Mouse (Mus musculus): Measurements from ENCODE around the gene Six3.
A peak's percentile ranks its signal among the peaks of the same experiment; 100 is the strongest.

Gene Six3

DNA sequence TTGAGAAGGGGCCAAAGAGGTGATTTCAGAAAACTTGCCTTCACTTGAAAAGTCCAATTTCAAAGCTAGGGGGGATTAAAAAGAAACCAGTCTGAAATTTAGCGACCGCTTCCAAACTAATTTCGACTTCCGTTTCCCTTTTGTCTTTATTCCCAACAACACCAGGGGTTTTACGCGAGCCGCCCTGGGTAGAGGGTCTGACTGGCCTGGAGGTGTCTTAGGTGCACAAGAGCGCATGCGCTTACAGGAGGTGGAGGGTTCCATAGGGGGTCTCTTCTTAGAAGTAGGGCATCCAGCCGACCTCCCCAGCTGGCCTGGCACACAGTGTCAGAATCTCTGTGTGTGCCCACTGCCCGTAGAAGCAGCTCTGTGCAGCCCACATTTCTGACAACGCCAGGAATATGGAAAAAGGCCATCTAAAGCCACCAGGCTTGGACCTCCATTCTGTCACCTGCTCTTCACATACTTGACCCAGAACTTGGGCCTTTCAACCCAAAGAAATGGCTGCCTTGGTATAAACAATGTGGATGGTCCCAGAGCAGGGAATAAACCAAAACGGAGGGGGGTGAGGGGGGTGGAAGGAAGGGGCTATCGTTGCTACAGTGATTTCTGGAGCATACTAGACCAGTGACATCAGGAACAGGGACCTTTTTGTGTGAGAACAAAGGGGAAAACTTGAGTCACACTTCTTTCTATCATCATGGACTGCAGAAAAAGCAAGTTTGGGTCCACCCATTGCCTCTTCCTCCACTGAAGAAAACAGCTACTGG, 12.9 kb downstream of the Six3 start:
- no peak for DNase-seq (ENCODE audit: low spot score in 2 of 2)

- no peak for DNase-seq (ENCODE audit: low spot score in 2 of 2)
These were observed 14.3 kb downstream of the Six3 start for GRCm38 (mm10) chr17:85627751-85628150.

DNA sequence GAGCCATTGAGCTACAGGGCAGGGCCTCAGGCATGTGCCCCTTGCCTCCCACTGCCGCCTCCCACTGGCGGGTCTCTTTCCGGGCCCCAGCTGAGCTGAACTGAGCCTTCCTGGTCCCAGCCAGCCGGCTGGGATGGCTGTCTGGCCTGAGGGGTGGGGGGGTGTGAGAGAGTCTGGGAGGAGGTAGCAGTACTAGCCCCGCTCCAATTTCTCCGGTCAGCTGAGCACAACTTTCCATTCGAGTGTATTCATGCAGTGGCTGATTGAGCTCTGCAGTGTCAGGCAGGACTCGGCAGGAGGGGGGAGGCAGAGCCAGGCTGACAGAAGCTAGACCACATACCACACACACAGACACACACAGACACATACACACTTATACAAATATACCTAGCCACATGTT, 15.4 kb downstream of the Six3 start:
- DNase-seq (ENCODE audit: low spot score in 2 of 2), result no peak

GRCm38 (mm10) chr17:85629396-85629795, 16.0 kb downstream of the Six3 start:
- DNase-seq (ENCODE audit: low spot score in 2 of 2), result no peak

- no peak for DNase-seq (ENCODE audit: low spot score in 2 of 2)
These were observed 17.1 kb downstream of the Six3 start for GRCm38 (mm10) chr17:85630296-85631050.

DNA sequence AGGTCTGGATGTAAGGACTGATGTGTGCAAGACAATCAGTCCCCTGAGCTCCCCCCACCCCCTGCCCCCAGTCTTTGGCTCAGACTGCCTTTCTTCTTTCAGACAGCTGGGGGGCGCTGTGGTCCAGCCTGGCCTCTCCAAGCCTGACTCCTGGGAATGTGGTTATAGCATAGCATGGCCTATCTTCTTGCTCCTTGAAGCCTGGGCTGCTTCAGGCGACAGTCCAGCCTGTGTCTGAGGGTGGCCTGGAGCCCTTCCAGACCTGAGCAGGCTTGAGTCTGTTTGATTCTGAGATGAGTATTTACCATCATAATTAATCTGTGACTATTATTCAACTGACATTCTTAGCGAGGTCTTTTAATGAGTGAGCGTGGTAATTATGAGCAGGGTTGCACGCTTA, 17.7 kb downstream of the Six3 start:
- no peak for DNase-seq (ENCODE audit: low spot score in 2 of 2)

DNA sequence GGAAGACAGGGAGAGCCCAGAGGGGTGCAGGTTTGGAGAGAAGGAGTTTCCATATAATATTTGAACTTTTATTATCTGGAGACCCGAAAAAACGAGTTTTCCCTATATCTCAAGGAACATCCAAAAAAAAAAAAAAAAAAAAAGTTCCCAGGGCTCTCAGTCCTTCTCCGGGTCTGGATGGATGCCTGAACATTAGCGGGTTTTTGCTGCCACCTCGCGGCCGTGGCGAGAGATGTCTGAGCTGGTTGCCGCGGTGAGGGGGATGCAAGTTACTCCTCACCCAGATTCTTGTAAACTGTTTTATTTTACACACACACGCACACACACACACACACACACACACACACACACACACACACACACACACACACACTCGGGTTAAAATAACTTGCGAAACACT, 20.2 kb downstream of the Six3 start:
- DNase-seq (ENCODE audit: low spot score in 2 of 2), result peak; percentile 80 to 91

- DNase-seq (ENCODE audit: low spot score in 2 of 2), result no peak
These were observed 24.5 kb downstream of the Six3 start for GRCm38 (mm10) chr17:85637876-85638275.

- DNase-seq (ENCODE audit: low spot score in 2 of 2), result no peak
These were observed 31.9 kb downstream of the Six3 start for GRCm38 (mm10) chr17:85645312-85645711.

GRCm38 (mm10) chr17:85645718-85646665, 32.6 kb downstream of the Six3 start:
- DNase-seq (ENCODE audit: low spot score in 2 of 2), result peak in 1 of 2 experiments; percentile 45

DNA sequence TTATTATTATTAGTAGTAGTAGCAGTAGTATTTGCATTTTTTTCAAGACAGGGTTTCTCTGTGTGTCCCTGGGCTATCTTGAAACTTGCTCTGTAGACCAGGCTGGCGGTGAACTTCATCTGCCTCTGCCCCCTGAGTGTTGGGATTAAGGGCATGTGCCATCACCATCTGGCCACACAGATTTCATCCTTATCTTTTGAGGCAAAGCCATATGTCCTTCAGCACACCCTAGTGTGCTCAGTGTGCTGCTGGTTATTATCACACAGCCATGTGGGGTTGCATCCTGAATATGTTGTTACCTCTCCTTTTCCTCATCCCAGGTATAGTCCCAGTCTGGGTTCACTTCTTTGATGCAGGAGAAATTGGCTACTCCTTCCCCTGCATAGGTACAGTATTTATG, 46.6 kb downstream of the Six3 start:
- no peak for DNase-seq (ENCODE audit: low spot score in 2 of 2)

DNA sequence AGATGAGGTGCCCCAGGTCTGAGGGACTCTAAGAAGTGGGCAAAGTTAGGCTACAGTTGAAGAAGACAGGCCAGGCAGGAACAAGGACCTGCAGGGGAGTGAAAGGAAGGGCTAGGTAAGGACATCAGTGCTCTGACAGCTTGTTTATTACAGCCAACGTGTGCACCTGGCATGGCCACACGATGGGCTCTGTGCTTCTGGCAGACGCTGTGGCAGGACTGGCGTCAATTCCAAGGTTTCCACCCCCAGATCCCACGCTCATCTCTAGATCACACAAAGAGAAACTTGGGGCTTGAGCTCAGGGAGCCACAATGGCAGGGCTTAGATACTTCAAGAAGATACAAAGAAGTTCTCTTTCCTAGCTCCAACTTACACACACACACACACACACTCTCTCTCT, 48.1 kb downstream of the Six3 start:
- no peak for DNase-seq (ENCODE audit: low spot score in 2 of 2)

GRCm38 (mm10) chr17:85664202-85664601, 50.8 kb downstream of the Six3 start:
- DNase-seq (ENCODE audit: low spot score in 2 of 2), result no peak

DNA sequence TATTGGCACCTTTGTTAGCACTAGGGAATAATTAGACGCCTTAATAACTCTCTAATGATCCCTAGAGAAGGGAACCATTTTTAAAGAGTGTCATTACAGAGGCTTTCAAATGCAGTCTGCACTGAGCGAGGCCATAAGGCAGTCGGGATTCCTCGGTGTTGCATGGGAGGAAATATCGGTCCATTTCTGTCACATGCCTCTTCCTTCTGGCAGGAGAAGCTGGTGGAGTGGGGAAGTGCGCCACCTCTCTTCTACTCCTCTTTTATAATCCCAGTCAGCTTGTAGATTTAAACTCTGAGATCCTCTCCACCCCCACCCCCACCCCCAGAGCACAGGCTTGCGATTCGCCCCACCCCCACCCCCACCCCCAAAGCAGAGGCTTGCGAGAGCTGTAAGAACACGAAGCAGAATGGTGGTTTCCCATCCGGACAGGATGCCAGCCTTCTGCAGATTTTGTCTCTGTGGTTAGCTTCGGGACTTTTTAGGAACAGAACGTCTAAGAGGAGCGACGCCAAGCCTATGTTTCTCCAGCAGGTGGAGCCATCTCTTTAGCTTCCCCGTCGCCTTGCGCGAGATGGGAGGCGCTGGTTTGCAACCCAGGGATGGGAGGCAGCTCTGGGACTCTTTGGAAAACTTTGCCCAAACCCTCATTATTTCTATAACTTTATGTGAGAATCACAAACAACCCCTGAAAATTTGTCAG, 51.4 kb downstream of the Six3 start:
- DNase-seq (ENCODE audit: low spot score in 2 of 2), result peak; percentile 73 to 79
